Mouse (Mus musculus): ENCODE data around the gene Sde2.

The Sde2 gene

GRCm38 (mm10) chr1:180913797-180914196 is 62.9 kb downstream of the Sde2 start:
- in situ Hi-C loops (cut with MboI; ENCODE audit: unreplicated experiment in 2 of 2), result loop anchor here in 1 of 2 experiments (5.0 to 25.0 kb wide), 2 partner anchors 36 to 949 kb away; no protein-coding TSS in a partner anchor

- in situ Hi-C loops (cut with MboI; ENCODE audit: unreplicated experiment in 2 of 2), result loop anchor here in 1 of 2 experiments (25.0 kb wide), 1 partner anchor 946 kb away; no protein-coding TSS in a partner anchor
Observed at GRCm38 (mm10) chr1:180916425-180916824, 65.5 kb downstream of the Sde2 start.

GRCm38 (mm10) chr1:180917053-180917452 is 66.1 kb downstream of the Sde2 start:
- in situ Hi-C loops (cut with MboI; ENCODE audit: unreplicated experiment in 2 of 2), result loop anchor here in 1 of 2 experiments (25.0 kb wide), 1 partner anchor 945 kb away; no protein-coding TSS in a partner anchor
